Mouse (Mus musculus): ENCODE measurements at regions not wholly inside any gene's neighbourhood (a gene's known extent, or its start where the extent isn't known, plus 50 kb on each side); places are given as distances from the start of the nearest gene placed in this dataset.
"Not testable (repeated sequence)": the region's sequence is repeated elsewhere in the genome, so short reads cannot be mapped to it uniquely, and the experiment has no call there.

DNA sequence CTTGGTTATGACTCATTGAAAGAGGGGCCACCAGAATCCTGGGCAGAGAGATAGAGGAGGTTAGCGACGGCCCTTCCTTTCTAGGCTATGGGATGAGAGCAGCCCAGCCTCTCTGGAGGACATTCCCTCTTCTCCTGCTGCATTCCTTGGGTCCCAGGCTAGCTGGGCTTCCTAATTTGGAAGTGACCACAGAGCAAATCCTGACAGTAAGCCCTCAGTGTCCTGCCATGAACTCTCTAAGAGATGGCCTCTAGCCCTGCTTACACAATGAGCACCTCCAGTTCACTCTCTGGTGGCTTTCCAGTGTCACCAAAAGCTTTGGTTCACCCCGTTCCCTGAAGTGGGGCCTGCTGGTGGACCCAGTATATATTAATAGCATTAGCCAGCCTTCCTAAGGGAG, 64.1 kb upstream of the Rmdn2 start:
- no peak for DNase-seq (ENCODE audit: low spot score)

DNA sequence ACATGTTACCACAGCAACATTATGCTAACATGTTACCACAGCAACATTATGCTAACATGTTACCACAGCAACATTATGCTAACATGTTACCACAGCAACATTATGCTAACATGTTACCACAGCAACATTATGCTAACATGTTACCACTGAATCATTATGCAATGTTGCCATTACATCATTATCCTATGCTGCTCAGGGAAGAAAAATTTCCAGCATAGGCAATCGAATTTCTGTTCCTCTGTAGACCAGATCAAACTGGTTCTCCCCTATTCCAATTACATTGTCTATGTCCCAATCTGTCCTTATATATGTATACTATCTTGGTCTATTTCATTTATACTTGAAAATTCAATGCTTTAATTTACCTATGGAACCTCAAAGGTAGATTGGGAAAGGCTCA, 61.3 kb upstream of the Rmdn2 start:
- not testable (repeated sequence) for DNase-seq (ENCODE audit: low spot score)

DNA sequence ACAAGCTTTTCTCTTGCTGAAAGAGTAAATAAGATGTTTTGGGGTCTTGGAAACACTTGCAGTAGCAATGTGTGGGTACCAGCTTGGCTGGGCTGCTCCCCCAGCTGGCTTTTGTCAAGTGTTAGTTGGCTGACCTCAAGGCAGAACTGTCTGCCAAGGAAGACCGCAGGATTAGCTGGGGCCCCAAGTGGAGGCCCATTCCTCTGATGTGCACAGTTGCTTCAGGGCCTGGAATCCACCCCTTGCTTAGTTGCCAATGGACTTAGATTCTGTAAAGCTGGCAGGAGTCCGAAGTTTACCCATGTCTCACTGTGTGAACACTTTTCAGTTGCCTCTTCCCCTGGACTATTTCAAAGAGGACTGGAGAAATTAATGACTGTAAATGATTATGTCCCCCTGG, 57.8 kb upstream of the Rmdn2 start:
- DNase-seq (ENCODE audit: low spot score): peak; percentile 36

DNA sequence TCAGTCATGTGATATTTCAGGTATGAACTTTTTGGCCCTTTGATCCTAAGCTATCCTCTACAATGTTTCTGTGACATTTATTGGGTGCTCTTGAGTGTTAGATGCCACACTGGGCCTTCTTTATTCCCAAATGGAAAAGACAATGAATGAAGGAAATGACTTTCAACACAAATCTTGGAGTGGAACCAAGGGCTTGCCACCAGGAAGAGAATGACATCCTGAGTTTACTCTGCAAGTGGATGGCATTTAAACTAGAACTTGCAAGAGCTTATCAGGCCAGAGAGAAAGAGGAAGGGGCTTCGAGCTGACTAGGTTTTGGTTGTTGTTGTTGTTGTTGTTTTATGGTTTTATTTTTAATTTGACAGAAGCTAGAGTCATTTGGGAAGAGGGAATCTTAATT, 56.1 kb upstream of the Rmdn2 start:
- peak; percentile 58 for DNase-seq (ENCODE audit: low spot score)
